Mouse (Mus musculus) brain, embryonic 14.5 days (tissue): ENCODE measurements around the gene Ctc1.

ENCODE experiments used
- CTCF ChIP-seq: fragments of 200-500 bp; IDR thresholded peaks from 2 replicates; pipeline ENCODE4 v1.5.1; 2012; ENCODE audit warnings: inconsistent platforms, mild to moderate bottlenecking, moderate library complexity, borderline replicate concordance; ENCODE audit not compliant: insufficient read depth, insufficient read length; ENCODE audit errors: extremely low read depth
- POLR2A ChIP-seq: fragments of 200-500 bp; IDR thresholded peaks from 2 replicates; pipeline ENCODE4 v1.6.1; 2012; ENCODE audit warnings: mild to moderate bottlenecking, inconsistent platforms, borderline replicate concordance; ENCODE audit not compliant: poor library complexity, insufficient read depth, insufficient read length, severe bottlenecking; ENCODE audit errors: extremely low read depth

DNA sequence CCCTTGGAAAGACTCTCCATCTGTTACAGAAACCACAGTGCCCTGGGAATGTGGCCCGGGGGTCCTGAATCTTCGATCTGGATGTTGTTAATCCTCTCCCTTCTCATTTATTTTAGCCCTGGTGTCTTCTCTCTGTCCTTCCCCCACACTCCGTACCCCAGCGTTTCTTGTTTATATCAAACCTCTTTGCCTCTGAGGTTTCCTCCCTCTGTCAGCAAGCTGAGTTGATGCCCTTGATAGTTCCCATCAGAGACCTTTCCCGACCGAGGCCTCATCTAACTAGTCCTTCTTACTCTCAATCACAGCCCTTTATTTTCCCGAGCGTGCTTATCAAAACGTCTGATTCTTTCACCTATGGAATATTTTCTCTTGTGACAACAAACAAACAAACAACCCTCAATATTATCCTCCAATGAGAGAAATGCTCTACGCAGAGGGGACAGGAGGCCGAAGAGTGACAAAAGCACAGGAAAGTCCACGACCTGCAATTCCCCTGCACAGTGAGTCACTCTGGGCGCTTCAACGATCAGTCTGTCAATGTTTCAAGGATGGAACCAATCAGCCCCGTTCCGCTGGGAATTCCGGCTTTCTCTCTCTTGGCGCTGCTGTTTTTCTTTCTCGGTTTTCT lies 43.1 kb downstream of the Ctc1 start:
- TF ChIP-seq CTCF (no peak), POLR2A (no peak)
